Mouse (Mus musculus) CH12.LX (cell line): Measurements from ENCODE around the gene Ttll8. TPM values are rescaled to one million over a fixed set of nuclear protein-coding genes. Genes with fewer than 3 reads are reported as not detected.

Experiments used
- DNase-seq: peaks from one replicate; pipeline ENCODE4 v3.0.0-alpha.2; 2013; ENCODE audit errors: extremely low read depth
- H3K27ac ChIP-seq: 2 replicates; pipeline ENCODE4 v1.5.1; 2012; ENCODE audit warnings: low read depth, mild to moderate bottlenecking, control low read depth, moderate library complexity; ENCODE audit not compliant: insufficient read depth
- H3K27me3 ChIP-seq: replicated peaks from 2 replicates; pipeline ENCODE3; 2012; ENCODE audit warnings: inconsistent platforms
- H3K36me3 ChIP-seq, 2 experiments: replicated peaks in 1 of 2; 2 replicates each; pipeline versions ENCODE3 to v1.6.1; 2012; ENCODE audit warnings: inconsistent platforms in 1 of 2, low read length in 1 of 2, mild to moderate bottlenecking in 1 of 2, mixed read lengths in 1 of 2, moderate library complexity in 1 of 2; ENCODE audit not compliant: control insufficient read depth in 1 of 2, insufficient read depth in 1 of 2
- H3K4me1 ChIP-seq, 2 experiments: 2 replicates each; pipeline ENCODE4 v1.6.1; 2012; ENCODE audit warnings: inconsistent platforms in 1 of 2, moderate library complexity in 1 of 2; ENCODE audit not compliant: insufficient read depth in 2 of 2, control insufficient read depth in 1 of 2
- H3K4me2 ChIP-seq: 2 replicates; pipeline ENCODE4 v1.6.1; 2012; ENCODE audit warnings: low read depth, mild to moderate bottlenecking, control low read depth; ENCODE audit not compliant: poor library complexity, insufficient read depth, severe bottlenecking
- H3K4me3 ChIP-seq, 3 experiments: fragments of 150-350 bp in 1 of 3; sonication (generic) in 1 of 3; replicated peaks in 1 of 3; 2 replicates each; pipeline versions ENCODE3 to v1.5.1; 2011 to 2012; ENCODE audit warnings: low read depth in 2 of 3, low read length in 2 of 3, mild to moderate bottlenecking in 2 of 3, moderate library complexity in 2 of 3, control low read depth in 1 of 3, improper control_type of control experiment in 1 of 3, inconsistent platforms in 1 of 3, mixed read lengths in 1 of 3; ENCODE audit not compliant: poor library complexity in 1 of 3
- H3K79me2 ChIP-seq: replicated peaks from 2 replicates; pipeline ENCODE4 v1.6.1; 2012; ENCODE audit warnings: mild to moderate bottlenecking, moderate library complexity; ENCODE audit not compliant: control insufficient read depth, poor library complexity, insufficient read depth, severe bottlenecking; ENCODE audit errors: extremely low read depth
- H3K9ac ChIP-seq: 2 replicates; pipeline ENCODE4 v1.6.1; 2012; ENCODE audit warnings: low read depth, mild to moderate bottlenecking, control low read depth, moderate library complexity; ENCODE audit not compliant: insufficient read depth
- H3K9me3 ChIP-seq: replicated peaks from 2 replicates; pipeline ENCODE3; 2012; ENCODE audit warnings: low read length, inconsistent platforms, mixed read lengths
- BHLHE40 ChIP-seq: IDR thresholded peaks from 2 replicates; pipeline ENCODE4 v1.6.1; 2011; ENCODE audit warnings: mild to moderate bottlenecking, low read depth, low read length, improper control_type of control experiment
- CHD1 ChIP-seq: IDR thresholded peaks from 2 replicates; pipeline ENCODE4 v1.6.1; 2012; ENCODE audit warnings: low read depth, low read length, improper control_type of control experiment, inconsistent platforms
- CHD2 ChIP-seq: IDR thresholded peaks from 2 replicates; pipeline ENCODE4 v1.6.1; 2011; ENCODE audit warnings: low read length, improper control_type of control experiment
- CTCF ChIP-seq, 2 experiments: IDR thresholded peaks in 1 of 2; conservative IDR thresholded peaks in 1 of 2; 2 replicates each; pipeline ENCODE4 v1.5.1; 2011 to 2012; ENCODE audit warnings: low read depth in 2 of 2, low read length in 2 of 2, improper control_type of control experiment in 1 of 2, inconsistent platforms in 1 of 2, mild to moderate bottlenecking in 1 of 2, moderate library complexity in 1 of 2
- E2F4 ChIP-seq: IDR thresholded peaks from 2 replicates; pipeline ENCODE4 v1.6.1; 2011; ENCODE audit warnings: low read depth, low read length, improper control_type of control experiment; ENCODE audit not compliant: insufficient replicate concordance
- ELF1 ChIP-seq: IDR thresholded peaks from 2 replicates; pipeline ENCODE4 v1.6.1; 2014; ENCODE audit warnings: low read depth, mild to moderate bottlenecking, inconsistent platforms, low read length, improper control_type of control experiment
- EP300 ChIP-seq: IDR thresholded peaks from 2 replicates; pipeline ENCODE4 v1.6.1; 2011; ENCODE audit warnings: low read length, improper control_type of control experiment
- ETS1 ChIP-seq: conservative IDR thresholded peaks from 2 replicates; pipeline ENCODE4 v1.6.1; 2012; ENCODE audit warnings: low read depth, mild to moderate bottlenecking, inconsistent platforms, low read length, improper control_type of control experiment, moderate library complexity
- GABPA ChIP-seq: IDR thresholded peaks from 2 replicates; pipeline ENCODE4 v1.6.1; 2012; ENCODE audit warnings: low read depth, low read length, improper control_type of control experiment, inconsistent platforms; ENCODE audit not compliant: insufficient replicate concordance
- HCFC1 ChIP-seq: IDR thresholded peaks from 2 replicates; pipeline ENCODE4 v1.6.1; 2012; ENCODE audit warnings: low read depth, mild to moderate bottlenecking, inconsistent platforms, low read length, improper control_type of control experiment
- IRF4 ChIP-seq: IDR thresholded peaks from 2 replicates; pipeline ENCODE4 v1.6.1; 2014; ENCODE audit warnings: low read depth, mild to moderate bottlenecking, inconsistent platforms, low read length, improper control_type of control experiment
- JUN ChIP-seq: IDR thresholded peaks from 2 replicates; pipeline ENCODE4 v1.6.1; 2011; ENCODE audit warnings: low read depth, mild to moderate bottlenecking, low read length, improper control_type of control experiment, moderate library complexity; ENCODE audit not compliant: insufficient read depth
- JUND ChIP-seq: conservative IDR thresholded peaks from 2 replicates; pipeline ENCODE4 v1.6.1; 2011; ENCODE audit warnings: low read depth, low read length, improper control_type of control experiment
- KAT2A ChIP-seq: IDR thresholded peaks from 2 replicates; pipeline ENCODE4 v1.6.1; 2012; ENCODE audit warnings: low read length, improper control_type of control experiment, inconsistent platforms; ENCODE audit not compliant: insufficient replicate concordance
- MAFK ChIP-seq: IDR thresholded peaks from 2 replicates; pipeline ENCODE4 v1.6.1; 2011; ENCODE audit warnings: low read length, improper control_type of control experiment; ENCODE audit not compliant: insufficient replicate concordance
- MAX ChIP-seq: IDR thresholded peaks from 2 replicates; pipeline ENCODE4 v1.6.1; 2011; ENCODE audit warnings: low read length, improper control_type of control experiment
- MEF2A ChIP-seq: IDR thresholded peaks from 2 replicates; pipeline ENCODE4 v1.6.1; 2014; ENCODE audit warnings: low read depth, mild to moderate bottlenecking, inconsistent platforms, low read length, improper control_type of control experiment, borderline replicate concordance
- MXI1 ChIP-seq: IDR thresholded peaks from 2 replicates; pipeline ENCODE4 v1.6.1; 2011; ENCODE audit warnings: mild to moderate bottlenecking, low read depth, low read length, improper control_type of control experiment
- MYC ChIP-seq: IDR thresholded peaks from 2 replicates; pipeline ENCODE4 v1.6.1; 2011; ENCODE audit warnings: low read depth, mild to moderate bottlenecking, improper control_type of control experiment, low read length
- NELFE ChIP-seq: IDR thresholded peaks from 2 replicates; pipeline ENCODE4 v1.6.1; 2011; ENCODE audit warnings: low read depth, low read length, improper control_type of control experiment
- NRF1 ChIP-seq: IDR thresholded peaks from 2 replicates; pipeline ENCODE4 v1.6.1; 2014; ENCODE audit warnings: low read depth, mild to moderate bottlenecking, inconsistent platforms, low read length, improper control_type of control experiment, moderate library complexity
- PAX5 ChIP-seq: IDR thresholded peaks from 2 replicates; pipeline ENCODE4 v1.6.1; 2012; ENCODE audit warnings: low read length, inconsistent platforms, mixed read lengths
- POLR2A ChIP-seq: IDR thresholded peaks from 2 replicates; pipeline ENCODE4 v1.6.1; 2011; ENCODE audit warnings: low read depth, mild to moderate bottlenecking, improper control_type of control experiment, low read length
- POLR2AphosphoS2 ChIP-seq: IDR thresholded peaks from 2 replicates; pipeline ENCODE4 v1.6.1; 2011; ENCODE audit warnings: low read depth, low read length, improper control_type of control experiment
- RAD21 ChIP-seq: IDR thresholded peaks from 2 replicates; pipeline ENCODE4 v1.6.1; 2011; ENCODE audit warnings: low read depth, mild to moderate bottlenecking, low read length, improper control_type of control experiment, moderate library complexity
- RCOR1 ChIP-seq: conservative IDR thresholded peaks from 2 replicates; pipeline ENCODE4 v1.6.1; 2012; ENCODE audit warnings: low read depth, mild to moderate bottlenecking, inconsistent platforms, low read length, improper control_type of control experiment
- SIN3A ChIP-seq: IDR thresholded peaks from 2 replicates; pipeline ENCODE4 v1.6.1; 2012; ENCODE audit warnings: low read length, improper control_type of control experiment, inconsistent platforms
- USF2 ChIP-seq: conservative IDR thresholded peaks from 2 replicates; pipeline ENCODE4 v1.6.1; 2011; ENCODE audit warnings: low read depth, low read length, improper control_type of control experiment
- ZC3H11A ChIP-seq: IDR thresholded peaks from 2 replicates; pipeline ENCODE4 v1.6.1; 2012; ENCODE audit warnings: low read depth, mild to moderate bottlenecking, inconsistent platforms, low read length, improper control_type of control experiment
- ZKSCAN1 ChIP-seq: IDR thresholded peaks from 2 replicates; pipeline ENCODE4 v1.6.1; 2012; ENCODE audit warnings: low read depth, inconsistent platforms, low read length, improper control_type of control experiment, borderline replicate concordance
- ZMIZ1 ChIP-seq: IDR thresholded peaks from 2 replicates; pipeline ENCODE4 v1.6.1; 2012; ENCODE audit warnings: low read depth, mild to moderate bottlenecking, inconsistent platforms, low read length, improper control_type of control experiment
- ZNF384 ChIP-seq: IDR thresholded peaks from 2 replicates; pipeline ENCODE4 v1.6.1; 2012; ENCODE audit warnings: low read depth, low read length, improper control_type of control experiment, inconsistent platforms
- dilution Hi-C: fragments of 300-500 bp; cut with MboI; formaldehyde crosslinking; loops from 2 replicates; pipeline ENCODE4 v1.14.3; 2020; ENCODE audit warnings: low sequenced_read_pairs; ENCODE audit not compliant: extremely low pct_unique_long_range_greater_than_20kb, extremely low pct_ligation_motif_present
- in situ Hi-C: fragments of 300-500 bp; cut with MboI; formaldehyde crosslinking; loops from 3 replicates; pipeline ENCODE4 v1.14.3; 2019; ENCODE audit warnings: low sequenced_read_pairs, low pct_ligation_motif_present, low pct_unique_long_range_greater_than_20kb, mixed read lengths
- polyA plus RNA-seq: library from polyadenylated mRNA; unstranded; fragments of >175 nt; gene quantifications from 2 replicates; pipeline ENCODE4 v1.2.1, GENCODE M21; 2012; ENCODE audit warnings: low read depth; ENCODE audit not compliant: insufficient read length
- total RNA-seq, 2 experiments: library from RNA; depleted of rRNA; stranded (reverse); fragments of 300-350 nt in 1 of 2; fragments of >200 nt in 1 of 2; gene quantifications; 2 replicates each; pipeline ENCODE4 v1.2.3; 2012 to 2014

Gene Ttll8
- total and polyA plus RNA-seq, 3 experiments: not detected

DNA sequence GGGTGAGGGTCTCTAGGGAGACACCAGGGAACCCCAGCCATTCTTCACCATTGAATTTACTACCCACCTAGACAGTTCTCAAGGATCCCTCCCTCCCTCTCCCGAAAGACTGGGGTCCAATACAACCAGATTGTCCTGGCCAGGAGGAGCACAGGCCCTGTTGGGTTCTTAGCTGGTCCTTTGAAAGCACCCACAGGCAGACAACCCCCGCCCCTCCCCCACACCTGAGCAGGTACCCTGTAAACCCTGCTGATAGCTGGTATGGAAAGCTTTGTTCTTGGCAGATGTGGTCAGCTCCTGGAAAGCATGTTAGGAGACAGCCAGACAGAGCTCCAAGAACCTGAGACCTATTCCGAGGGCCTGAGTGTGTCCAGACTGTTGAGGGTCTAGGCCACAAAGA, 93.4 kb downstream of the Ttll8 start:
- Histone ChIP-seq H3K9ac (no peak overlapping the region), H3K27ac (no peak overlapping the region), H3K27me3 (peaks cover 50% of the 10 kb centered on the region)
- TF ChIP-seq ETS1: no peak
- no peak for TF ChIP-seq MAX
- TF ChIP-seq ZNF384: no peak
- no peak for TF ChIP-seq RAD21
- no peak for TF ChIP-seq ELF1
- no peak for TF ChIP-seq IRF4
- no peak for TF ChIP-seq CTCF (conservative IDR thresholded peaks at IDR 0.05 in 1 of 2, IDR thresholded peaks at IDR 0.05 in 1 of 2; ENCODE audit: low read depth in 2 of 2, low read length in 2 of 2)
- TF ChIP-seq BHLHE40: no peak
- TF ChIP-seq ZKSCAN1: no peak
- no peak for TF ChIP-seq POLR2A
- TF ChIP-seq MEF2A: no peak
- no peak for TF ChIP-seq JUND
- TF ChIP-seq MXI1: no peak
- no peak for TF ChIP-seq CHD1
- TF ChIP-seq E2F4: no peak
- no peak for TF ChIP-seq KAT2A
- TF ChIP-seq ZMIZ1: no peak
- no peak for TF ChIP-seq CHD2
- TF ChIP-seq MAFK: no peak
- no peak for TF ChIP-seq NELFE
- TF ChIP-seq, all 38 proteins: peak for 0
- Histone ChIP-seq H3K4me2 (no peak overlapping the region), H3K4me3 (no peak overlapping the region), H3K4me1 (peaks cover 12 to 23% of the 10 kb centered on the region in 2 experiments), H3K9me3 (peaks cover 2% of the 10 kb centered on the region), H3K79me2 (0 out of 2 replicates have a peak, but pooled peaks cover 3% of the 10 kb centered on the region), H3K36me3 (peaks cover 6 to 16% of the 10 kb centered on the region in 2 experiments)
- no peak for DNase-seq
- in situ Hi-C loops: no loop called here
- dilution Hi-C loops: no loop called here

DNA sequence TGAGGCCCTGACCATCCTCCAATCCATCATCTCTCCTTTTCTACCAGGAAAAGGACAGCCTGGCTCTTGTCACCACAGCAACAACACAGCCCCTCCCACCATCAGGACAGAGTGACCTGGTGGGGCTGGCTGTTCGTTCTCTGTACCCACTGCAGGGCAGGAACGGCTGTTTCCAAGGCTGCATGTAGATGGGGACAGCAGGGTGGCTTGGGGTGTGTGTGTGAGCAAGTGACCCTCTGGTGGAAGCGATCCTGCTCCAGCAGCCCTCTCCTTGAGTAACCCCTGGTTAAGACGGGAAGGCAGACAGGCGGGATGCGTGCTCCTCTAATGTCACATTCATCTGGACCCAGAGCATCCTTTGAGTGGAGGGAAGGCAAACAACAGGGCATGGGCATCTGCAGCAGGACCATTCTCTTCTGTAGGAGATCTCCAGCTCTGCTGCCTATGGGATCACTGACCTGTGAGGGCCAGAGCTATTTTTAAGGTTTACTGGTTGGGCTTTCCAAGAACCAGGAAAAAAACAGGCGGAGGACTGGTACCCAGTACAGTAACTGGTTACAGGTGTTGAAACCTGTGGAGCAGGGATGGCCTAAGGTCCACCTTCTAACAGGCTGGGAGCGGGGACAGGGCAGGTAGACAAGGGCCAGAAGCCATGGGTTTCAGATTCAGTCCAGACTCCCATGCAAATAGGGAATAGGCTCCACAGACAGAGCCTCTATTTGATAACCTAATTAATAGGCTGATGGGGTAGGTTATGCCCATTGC, 94.8 kb downstream of the Ttll8 start:
- no peak overlapping the region for H3K4me2 ChIP-seq
- DNase-seq: no peak
- H3K27ac ChIP-seq: no peak overlapping the region
- in situ Hi-C loops: no loop called here
- H3K36me3 ChIP-seq: peaks cover 0 to 3% of the 10 kb centered on the region in 2 experiments
- no peak overlapping the region for H3K9ac ChIP-seq
- 0 out of 2 replicates have a peak, but pooled peaks cover 3% of the 10 kb centered on the region for H3K79me2 ChIP-seq
- H3K4me3 ChIP-seq: no peak overlapping the region
- peaks cover 11 to 15% of the 10 kb centered on the region in 2 experiments for H3K4me1 ChIP-seq
- dilution Hi-C loops: no loop called here
- peaks cover 55% of the 10 kb centered on the region for H3K27me3 ChIP-seq
- peaks cover 2% of the 10 kb centered on the region for H3K9me3 ChIP-seq
- TF ChIP-seq GABPA: no peak
- TF ChIP-seq PAX5: no peak
- no peak for TF ChIP-seq JUND
- no peak for TF ChIP-seq ETS1
- no peak for TF ChIP-seq RCOR1
- TF ChIP-seq RAD21: no peak
- TF ChIP-seq POLR2AphosphoS2: no peak
- TF ChIP-seq JUN: no peak
- no peak for TF ChIP-seq USF2
- TF ChIP-seq POLR2A: no peak
- no peak for TF ChIP-seq EP300
- TF ChIP-seq ZC3H11A: no peak
- no peak for TF ChIP-seq NRF1
- no peak for TF ChIP-seq HCFC1
- TF ChIP-seq MYC: no peak
- TF ChIP-seq NELFE: no peak
- TF ChIP-seq ZNF384: no peak
- no peak for TF ChIP-seq CHD2
- no peak for TF ChIP-seq SIN3A
- TF ChIP-seq KAT2A: no peak
